Mouse (Mus musculus) T-cell, adult 2 months (primary cell): ENCODE measurements around the gene Lsr.
"Not testable (repeated sequence)": the region's sequence is repeated elsewhere in the genome, so short reads cannot be mapped to it uniquely, and the experiment has no call there.

Experiments
- DNase-seq: peaks from one replicate; pipeline ENCODE4 v3.0.0; 2022; ENCODE audit warnings: low spot score

Lsr gene

DNA sequence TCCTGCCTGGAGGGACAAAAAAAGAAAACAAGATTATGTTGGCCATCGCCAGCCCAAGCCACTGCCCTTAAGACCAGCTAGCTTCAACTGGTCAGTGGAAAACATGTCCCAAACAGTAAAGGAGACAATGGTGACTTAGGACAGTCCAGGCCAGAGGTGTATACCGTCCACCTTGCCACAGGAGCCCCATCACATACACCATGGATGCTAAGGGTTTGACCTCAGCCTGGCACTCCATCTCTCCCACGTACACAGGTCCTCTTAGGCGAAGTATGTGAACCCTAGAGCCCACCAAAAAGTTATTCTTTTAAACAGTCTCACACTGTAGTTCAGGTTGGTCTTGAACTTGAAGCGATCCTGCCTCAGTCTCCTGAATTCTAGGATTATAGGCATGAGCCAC lies 10.4 kb downstream of the Lsr start:
- DNase-seq = no peak

DNA sequence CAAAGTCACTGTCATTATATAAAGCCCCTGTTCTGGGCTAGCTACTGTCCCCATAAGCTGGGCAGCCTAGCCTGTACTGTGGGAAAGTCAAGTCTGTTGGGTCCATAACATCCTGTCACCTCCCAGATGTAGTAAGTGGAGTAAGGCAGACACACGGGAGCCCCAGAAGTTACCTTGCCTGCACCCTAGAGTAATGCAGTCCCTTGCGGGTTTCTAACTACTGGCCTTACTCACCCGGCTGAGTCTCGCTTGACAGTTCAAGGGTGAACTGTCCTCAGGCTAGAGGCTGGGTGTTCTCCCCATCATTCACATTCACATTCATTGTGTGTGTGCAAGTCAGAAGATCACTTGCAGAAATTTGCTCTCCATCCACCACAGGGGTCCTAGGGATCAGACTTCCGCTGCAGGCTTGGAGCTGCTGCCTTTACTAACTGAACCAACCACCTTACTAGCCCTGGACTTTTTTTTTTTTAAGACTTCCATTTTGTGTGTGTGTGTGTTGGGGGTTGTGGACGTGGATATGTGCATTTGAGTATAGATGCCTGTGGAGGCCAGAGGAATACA lies 13.4 kb downstream of the Lsr start:
- no peak for DNase-seq

DNA sequence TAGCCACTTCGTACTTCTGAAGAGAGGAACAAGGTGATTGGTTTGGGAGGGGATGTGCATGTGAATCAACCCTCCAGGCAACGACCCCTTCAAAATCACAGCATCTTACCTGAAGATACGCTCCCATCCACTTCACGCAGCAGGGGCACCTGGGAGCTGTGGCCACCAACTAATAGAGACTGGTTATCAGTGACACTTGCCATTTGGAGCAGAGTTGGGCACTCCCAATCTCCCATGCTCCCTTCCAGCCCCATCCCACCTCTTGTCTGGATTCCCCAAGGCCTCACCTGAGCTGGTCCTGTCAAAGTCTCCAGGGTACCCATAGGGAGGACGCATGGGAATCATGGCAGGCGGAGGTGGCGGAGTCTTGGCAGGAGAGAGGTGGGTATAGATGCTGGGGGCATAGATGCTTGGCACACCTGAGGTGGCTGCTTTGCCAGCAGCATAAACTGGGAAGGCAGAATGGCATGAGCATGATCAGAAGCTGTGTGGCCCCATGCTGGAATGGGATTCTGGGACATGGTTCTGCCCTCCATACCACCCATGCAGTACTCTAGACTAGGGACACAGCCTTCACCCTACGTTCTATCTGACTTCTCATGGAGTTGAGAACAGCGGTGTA lies 14.3 kb downstream of the Lsr start:
- no peak for DNase-seq

DNA sequence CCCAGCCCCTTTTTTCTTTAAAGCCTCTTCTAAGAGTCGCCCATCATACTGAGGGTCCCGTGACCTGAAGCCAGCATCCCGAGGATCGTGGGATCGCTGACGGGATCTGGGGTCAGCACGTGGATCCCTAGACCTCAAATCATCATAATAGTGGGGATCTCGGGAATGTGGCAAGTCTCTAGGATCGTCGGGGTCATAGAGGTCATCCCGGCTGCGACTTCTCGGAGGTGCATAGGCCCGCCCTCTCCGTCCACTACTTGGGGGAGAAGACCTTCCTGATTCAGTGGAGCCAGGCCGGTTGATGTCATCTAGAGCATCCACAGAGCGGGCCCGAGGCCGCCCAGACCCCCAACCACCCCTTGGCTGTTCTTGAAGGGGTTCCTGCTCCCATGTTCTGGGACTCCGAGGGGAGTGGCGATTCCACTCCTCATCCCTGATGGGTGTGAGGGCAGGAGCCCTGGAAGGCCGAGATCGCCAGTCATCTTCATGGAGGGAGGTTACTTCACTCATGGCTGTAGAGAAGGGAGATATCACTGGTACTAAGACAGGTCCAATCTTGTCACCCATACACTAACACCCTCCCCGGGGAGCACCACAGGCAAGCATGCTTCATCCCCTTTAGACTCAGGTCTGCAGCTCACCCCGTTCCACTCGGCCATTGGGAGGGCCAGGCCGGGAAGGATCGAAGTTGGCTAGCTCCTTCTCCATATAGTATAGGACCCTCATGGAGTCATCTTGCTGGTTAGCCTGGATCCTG lies 15.0 kb downstream of the Lsr start:
- no peak for DNase-seq

DNA sequence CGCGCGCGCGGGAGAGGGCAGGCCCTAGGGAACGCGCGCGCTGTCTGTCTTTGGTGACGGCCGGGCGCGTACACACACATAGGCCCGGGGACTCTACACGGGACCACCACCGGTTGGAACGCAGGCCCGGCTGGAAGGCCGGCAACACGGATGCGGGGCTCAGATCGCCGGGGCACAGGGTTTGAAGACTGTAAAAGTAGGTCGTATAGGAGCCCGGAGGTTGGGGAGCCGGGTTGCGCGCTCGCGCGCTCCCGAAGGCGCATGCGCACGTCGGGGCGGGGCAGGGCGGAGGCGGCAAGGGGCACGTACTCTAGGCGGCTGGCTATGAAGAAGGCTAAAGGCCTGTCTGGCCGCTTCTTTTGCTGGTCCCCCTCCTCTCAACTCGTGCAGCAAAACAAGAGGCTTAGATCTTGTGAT lies 15.9 kb downstream of the Lsr start:
- DNase-seq = peak; percentile 90

DNA sequence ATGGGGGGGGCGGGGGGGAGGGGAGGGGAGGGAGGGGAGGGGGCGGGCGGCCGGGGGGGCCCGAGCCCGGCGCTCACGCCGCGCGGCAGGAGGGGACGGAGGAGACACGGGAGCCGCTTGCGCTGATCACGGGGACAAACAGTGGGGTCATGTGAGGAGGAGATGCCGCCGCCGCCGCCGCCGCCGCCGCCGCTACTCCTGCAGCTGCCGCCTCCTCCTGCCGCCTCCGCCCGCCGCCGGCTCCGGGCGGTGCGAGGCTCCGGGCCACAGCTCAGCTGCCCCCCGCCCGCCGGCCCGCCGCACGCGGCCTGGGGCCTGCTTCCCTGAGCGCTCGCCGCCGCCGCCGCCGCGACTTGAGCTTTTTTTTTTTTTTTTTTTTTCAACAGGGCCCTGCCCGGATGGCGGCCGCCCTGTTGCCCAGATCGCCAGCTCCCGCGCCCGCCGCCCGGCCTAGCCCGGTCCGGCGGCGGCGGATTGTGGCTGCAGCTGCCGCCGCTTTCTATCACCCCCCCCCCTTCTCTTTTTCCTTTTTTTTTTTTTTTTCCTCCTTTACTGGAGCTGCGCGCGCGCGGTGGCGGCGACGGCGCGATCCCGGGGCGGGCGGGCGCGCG lies 16.4 kb downstream of the Lsr start, which contains the start of gene Usf2:
Gene Usf2, minus strand, starts transcription at position 48 of the 611 bp plus-strand sequence.
- DNase-seq = peak; percentile 81

DNA sequence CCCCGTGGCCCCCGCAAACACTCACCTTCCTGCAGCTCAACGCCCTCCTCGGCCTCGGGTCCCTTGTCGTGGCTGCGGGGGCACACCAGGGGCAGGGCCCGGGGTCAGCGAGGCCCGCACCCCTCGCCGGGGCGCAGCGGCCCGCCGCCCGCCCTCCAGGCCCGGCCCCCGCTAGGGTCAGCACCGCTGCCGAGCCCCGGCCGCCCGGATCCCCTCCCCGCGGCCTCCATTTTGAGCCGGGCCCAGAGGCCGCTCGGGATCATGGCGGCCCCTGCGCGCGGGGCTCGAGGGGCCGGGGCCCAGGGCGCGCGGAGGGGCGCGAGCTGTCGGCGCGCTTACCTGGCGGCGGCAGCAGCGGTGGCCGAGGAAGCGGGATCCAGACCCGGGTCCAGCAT lies 16.9 kb downstream of the Lsr start:
- DNase-seq = peak; percentile 52

DNA sequence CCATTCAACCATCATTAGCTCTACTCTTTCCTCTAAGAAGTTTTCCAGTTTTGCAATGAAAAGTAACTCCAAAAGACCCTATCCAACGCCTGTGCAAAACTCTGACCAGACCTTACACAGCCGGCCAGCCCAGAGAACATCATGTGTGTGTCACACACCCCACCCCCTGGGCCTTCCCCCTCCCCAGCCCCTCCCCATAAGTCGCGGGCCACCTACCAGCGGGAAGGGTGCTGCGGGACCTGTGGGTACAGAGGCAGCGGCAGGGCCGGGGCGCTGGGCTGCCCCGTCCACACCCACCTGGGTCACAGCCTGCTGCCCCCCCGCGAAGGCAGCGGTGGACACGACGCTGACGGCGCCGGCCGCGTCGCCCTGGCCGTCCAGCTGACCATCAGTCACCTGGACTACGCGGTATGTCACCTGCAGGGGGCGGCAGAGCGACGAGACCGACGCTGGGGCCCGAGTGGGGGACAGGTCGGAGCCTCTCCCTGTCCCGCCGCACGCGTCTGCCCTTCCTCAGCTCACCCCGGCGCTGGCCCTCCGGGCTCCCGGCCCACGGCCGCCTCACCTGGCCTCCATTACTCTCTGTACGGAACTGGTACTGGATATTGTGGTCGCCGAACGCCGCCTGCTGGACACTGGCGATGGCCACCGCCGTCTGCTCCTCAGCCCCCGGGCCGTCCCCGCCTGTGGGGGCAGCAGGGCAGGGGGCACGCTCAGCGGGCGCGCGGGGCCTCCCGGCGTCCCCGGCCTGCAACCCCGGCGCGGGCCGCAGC lies 17.5 kb downstream of the Lsr start:
- DNase-seq = peak; percentile 74

DNA sequence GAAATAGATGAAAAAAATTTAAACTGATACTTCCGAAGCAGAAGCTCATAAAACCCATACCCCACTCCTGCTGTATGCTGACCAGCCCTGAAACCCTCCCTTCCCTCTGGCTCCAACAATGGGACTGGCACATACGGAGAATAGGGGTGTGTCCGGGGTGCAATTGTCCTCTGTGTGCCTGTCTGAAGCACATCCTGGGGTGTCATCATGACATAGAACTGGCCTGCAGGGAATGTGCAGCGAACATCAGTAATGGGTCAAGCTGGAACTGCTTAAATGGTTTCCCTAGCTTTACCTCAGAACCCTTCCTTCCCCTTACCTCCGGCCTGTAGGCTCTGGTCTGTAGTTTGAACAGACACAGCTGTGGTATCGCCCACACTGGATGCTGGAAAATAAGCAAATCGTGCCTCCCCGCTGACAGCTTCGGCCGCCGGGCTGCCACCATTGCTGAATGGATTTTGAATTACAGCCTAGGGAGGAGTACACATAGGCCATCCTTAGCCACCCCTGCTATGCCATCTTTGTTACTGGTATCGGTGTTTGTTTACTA lies 18.2 kb downstream of the Lsr start:
- no peak for DNase-seq

DNA sequence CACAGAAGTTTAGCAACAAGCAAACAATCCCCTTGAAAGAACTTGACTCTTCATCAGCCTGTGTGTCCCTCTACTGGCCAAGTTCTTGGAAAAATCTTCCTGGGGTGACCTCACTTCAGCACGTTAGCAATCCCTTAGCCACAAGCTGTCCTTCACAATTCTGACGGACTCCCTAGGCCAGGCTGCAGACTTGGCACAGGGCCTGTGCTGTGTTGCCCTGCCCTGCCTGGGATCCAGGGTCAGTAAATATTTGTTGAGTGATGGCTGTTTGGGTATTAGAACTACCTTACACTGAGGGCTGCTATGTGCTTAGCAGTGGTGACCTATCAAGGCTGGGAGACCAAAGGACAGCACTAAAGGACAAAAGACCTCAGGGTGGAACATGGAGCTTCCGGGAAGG lies 19.2 kb downstream of the Lsr start:
- DNase-seq = no peak

DNA sequence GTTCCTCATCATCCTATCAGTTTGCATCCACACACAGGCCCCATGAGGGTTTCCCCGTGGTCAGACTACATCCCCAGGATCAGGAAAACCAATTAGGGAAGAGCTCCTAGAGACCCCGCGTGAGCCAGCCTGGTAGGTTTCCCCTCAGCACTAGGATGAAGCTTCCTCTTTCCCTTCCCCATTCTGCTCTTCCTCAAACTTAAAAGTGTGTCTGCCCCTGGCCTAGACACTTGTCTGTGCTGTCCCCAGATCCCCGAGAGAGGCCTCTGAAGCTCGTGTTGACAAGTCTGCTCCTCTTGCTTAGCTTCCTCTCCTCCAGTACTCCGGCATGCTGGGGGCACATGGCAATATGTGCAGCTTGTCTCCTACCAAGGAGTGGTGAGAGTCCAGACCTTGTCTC lies 19.8 kb downstream of the Lsr start:
- DNase-seq = no peak

DNA sequence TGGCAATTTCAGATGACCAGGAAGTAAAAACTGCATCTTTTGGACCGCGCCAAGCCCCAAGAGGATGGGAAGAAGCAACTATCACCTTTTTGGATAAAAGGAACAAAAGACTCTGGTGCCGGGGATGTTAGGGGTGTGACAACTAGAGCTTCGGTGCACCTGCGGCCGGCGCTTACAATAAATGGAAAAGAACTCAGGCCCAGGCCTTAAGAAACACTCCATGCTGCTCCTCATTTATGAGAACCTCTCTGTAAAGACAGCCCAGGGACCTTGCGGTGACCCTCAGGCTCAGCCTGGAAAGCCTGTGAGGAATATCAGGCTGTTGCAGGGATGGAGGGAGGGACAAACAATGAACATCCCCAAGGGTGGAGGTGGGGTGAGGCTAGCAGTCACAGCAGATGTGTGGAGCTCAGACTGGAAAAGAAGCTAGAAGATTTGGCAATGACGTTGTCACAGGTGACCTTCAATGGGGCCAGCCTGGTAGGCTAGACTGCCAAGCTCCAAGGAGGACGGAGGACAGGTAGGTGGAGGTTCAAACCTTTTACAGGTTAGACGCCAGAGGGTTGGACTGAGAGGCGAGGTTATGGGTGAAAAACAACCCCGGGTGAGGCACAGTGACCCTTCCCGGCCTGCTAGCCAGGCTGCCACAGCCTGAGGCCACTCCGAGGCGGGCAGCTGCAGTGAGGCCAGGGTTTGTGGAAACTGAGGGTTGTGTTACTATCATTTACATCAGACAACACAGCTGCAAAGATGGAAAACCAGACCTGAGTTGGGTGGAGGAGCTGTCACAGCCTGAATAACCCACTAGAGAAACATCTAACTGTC lies 20.6 kb downstream of the Lsr start:
- DNase-seq = no peak

DNA sequence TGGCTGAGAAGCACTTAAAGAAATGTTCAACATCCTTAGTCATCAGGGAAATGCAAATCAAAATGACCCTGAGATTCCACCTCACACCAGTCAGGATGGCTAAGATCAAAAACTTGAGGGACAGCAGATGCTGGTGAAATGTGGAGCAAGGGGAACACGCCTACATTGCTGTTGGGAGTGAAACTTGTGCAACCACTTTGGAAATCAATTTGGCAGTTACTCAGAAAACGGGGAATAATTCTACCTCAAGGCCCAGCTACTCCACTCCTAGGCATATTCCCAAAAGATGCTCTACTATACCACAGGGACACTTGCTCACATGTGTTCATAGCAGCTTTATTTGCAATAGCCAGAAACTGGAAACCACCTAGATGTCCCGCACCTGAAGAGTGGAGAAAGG lies 23.4 kb downstream of the Lsr start:
- DNase-seq = not testable (repeated sequence)

DNA sequence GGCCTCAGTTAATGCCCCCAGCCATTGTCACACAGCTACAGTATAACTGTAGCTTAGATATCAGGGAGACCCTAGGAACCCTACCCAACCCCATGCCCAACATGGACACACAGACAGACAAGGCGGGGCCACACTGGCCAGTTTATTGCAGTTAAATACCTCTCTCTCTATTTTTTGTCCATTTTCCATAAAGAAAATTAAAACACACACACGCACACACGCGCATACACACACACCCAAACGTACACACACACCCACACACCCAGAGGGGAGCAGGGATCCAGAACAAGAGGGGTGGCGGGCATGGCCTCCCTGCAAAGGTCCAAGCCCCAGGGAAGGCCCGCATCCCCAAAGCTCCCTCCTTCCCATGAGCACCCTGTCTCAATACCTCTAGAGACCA lies 27.4 kb downstream of the Lsr start:
- no peak for DNase-seq

DNA sequence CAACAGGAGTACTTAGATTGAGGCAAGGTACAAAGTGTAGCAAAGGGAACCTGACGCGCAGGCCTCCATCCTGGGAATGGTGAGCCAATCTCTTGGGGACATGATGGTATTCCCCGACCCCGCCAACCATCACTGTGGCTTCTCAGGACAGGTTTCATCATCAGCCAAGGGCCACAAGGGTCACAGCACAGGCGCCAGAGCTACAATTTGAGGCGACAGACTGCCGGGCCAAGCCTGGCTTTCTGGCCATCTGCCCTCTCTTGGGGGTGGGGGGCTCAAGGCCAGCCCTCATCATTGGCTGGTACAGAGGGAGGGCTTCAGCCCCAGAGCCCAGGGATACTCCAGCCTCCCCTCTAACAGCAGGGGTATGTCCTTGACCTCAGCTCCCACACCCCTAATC lies 27.8 kb downstream of the Lsr start:
- not testable (repeated sequence) for DNase-seq

DNA sequence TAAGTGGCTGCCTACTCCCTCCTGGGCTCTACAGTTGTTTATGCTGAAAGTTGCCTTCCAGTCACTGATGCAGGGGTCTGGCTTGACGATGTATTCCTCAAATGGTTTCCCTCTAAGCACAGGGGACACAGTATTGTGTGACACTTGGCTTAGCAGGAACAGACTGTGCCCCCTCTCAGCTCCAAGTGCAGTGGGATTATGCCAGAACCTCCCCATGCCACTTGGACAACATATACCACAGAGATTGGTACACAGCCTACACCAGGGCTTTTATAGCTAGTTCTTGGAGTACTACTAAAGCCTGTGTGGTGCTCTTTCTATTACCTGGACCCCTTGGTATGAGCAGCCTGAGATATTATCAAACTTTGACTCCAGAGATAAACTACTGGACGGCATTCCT lies 28.6 kb downstream of the Lsr start:
- DNase-seq = not testable (repeated sequence)

DNA sequence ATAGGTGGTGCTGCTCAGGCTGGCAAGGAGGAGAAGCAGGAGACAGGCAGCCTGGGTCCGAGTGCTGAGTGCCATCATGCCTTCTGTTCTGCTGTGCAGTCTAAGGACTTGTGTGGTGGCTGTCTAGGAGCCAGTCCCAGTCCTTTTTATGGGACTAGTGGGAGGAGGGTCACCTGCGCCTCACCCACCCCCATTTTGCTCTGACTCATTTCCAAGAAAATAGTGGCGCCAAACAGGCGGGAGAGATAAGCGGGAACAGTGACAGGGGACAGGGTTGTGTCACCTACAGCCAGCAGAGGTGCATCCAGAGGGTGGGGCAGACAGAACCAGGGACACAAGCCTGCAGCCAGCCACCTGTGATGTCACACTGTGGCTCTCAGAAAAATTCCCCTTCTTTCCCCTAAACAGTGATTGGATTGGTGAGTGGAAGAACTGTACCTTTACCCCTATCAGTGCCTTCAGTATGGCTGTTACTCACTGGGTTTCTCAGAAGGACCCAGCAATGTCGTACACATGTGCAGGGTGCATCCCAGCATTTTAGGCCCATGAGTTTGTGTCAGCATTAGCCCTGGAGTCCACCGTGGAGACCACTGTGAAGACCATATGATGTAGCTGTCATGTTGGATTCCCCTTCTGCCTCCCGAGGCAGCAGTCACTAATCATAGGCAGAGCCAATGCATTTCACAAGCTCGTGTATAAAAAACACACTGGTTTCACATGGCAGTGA lies 29.2 kb downstream of the Lsr start, which contains the start of gene Hamp:
Gene Hamp, minus strand, starts transcription at position 124 of the 727 bp plus-strand sequence.
- no peak for DNase-seq

DNA sequence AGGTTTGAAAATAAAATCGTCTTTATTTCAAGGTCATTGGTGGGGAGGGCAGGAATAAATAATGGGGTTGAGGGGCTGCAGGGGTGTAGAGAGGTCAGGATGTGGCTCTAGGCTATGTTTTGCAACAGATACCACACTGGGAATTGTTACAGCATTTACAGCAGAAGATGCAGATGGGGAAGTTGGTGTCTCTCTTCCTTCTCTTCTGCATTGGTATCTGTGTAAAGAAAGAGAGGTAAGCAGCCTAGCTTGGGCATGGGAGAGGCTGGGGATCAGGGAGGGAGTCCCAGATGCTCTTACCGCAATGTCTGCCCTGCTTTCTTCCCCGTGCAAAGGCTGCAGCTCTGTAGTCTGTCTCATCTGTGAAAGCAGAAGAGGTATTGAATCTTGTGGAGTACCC lies 30.9 kb downstream of the Lsr start:
- DNase-seq = not testable (repeated sequence)

DNA sequence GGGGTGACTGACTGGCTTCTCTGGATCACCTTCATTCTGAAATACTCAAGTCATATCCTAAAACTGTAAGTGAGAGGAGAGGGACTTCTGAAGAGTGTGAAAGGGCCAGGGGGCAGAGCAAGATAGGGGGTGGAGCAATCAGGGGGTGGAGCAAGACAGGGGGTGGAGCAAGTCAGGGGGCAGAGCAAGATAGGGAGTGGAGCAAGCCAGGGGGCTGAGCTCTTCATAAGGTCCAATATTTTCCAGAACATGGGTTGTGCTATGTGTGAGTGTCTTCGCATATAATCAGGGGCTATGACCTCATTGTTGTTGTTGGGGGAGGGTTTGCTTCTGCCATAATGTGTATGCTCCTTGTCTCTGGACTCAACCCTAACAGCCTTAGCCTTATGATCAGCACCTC lies 33.2 kb downstream of the Lsr start:
- DNase-seq = peak; percentile 40

DNA sequence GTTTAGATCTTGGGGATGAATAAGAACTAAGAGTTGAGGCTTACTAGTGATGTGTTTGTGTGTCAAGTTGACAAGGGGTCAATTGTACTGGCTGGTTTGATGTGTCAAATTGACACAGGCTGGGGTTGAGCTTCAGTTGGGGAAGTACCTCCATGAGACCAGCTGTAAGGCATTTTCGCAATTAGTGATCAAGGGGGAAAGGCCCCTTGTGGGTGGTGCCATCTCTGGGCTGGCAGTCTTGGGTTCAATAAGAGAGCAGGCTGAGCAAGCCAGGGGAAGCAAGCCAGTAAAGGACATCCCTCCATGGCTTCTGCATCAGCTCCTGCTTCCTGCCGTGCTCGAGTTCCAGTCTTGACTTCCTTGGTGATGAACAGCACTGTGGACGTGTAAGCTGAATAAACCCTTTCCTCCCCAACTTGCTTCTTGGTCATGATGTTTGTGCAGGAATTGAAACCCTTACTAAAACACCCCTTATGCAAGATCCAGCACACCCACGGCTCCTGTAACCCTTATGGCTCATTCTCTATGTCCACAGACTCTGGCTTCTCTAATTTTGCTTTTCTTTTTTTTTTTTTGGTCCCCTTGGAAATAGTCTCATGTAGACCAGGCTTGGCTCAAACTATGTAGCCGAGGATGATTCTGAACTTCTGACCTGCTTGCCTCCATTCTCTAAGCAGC lies 37.7 kb downstream of the Lsr start:
- DNase-seq = not testable (repeated sequence)
